Mouse (Mus musculus) thymus, adult 2 months (tissue): Measurements from ENCODE around the gene Agrp.

Experiments used
- CTCF ChIP-seq: fragments of 200-500 bp; IDR thresholded peaks from 2 replicates; pipeline ENCODE4 v1.5.1; 2012; ENCODE audit warnings: mild to moderate bottlenecking, control low read depth, low read length, moderate library complexity, borderline replicate concordance; ENCODE audit not compliant: control insufficient read depth, poor library complexity, insufficient read depth; ENCODE audit errors: extremely low read depth
- POLR2A ChIP-seq: fragments of 200-500 bp; IDR thresholded peaks from 2 replicates; pipeline ENCODE4 v1.6.1; 2012; ENCODE audit warnings: mild to moderate bottlenecking, low read length, control low read depth, moderate library complexity; ENCODE audit not compliant: control insufficient read depth, poor library complexity, insufficient read depth; ENCODE audit errors: extremely low read depth

DNA sequence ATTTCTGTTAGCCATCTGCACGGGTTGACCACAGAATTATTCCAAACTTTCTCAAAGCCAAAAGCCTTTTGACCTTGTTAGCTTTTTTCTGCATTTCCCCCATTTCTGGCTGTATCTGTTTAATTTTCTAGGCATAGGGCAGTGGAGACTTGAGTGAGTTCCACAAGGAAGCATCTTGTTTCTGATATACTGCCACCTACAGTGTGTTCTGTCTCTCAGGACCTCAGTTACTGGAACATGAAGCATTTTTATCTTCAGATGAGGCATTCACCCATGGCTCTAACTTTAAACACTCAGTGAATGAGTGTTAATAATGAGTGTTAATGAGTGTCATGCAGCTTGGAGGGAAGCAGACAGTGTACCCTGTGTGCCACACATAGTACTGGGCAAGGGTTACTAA is 40.7 kb upstream of the Agrp start:
- no peak for TF ChIP-seq POLR2A
- no peak for TF ChIP-seq CTCF
